Mouse (Mus musculus) ES-Bruce4 (cell line): Measurements from ENCODE around the gene Sept9. TPM values are rescaled to one million over a fixed set of nuclear protein-coding genes. Genes with fewer than 3 reads are reported as not detected.

Source experiments
- H3K27ac ChIP-seq: 2 replicates; pipeline ENCODE4 v1.5.1; 2012; ENCODE audit warnings: low read length, inconsistent platforms; ENCODE audit not compliant: insufficient read depth
- H3K27me3 ChIP-seq: 2 replicates; pipeline ENCODE4 v1.6.1; 2012; ENCODE audit warnings: mild to moderate bottlenecking, low read length, inconsistent platforms; ENCODE audit not compliant: control insufficient read depth, poor library complexity, insufficient read depth, severe bottlenecking
- H3K36me3 ChIP-seq: 2 replicates; pipeline ENCODE4 v1.6.1; 2012; ENCODE audit warnings: inconsistent platforms, mild to moderate bottlenecking, low read length, moderate library complexity; ENCODE audit not compliant: control insufficient read depth, poor library complexity, insufficient read depth, severe bottlenecking
- H3K4me1 ChIP-seq: one replicate; pipeline ENCODE4 v1.8.1; 2011; ENCODE audit warnings: low read length; ENCODE audit not compliant: control insufficient read depth, insufficient read depth
- H3K4me3 ChIP-seq: 2 replicates; pipeline ENCODE4 v1.5.1; 2011; ENCODE audit warnings: low read depth, mild to moderate bottlenecking, low read length
- H3K9ac ChIP-seq: 2 replicates; pipeline ENCODE4 v1.6.1; 2012; ENCODE audit warnings: low read depth, mild to moderate bottlenecking, inconsistent platforms; ENCODE audit not compliant: poor library complexity, severe bottlenecking
- H3K9me3 ChIP-seq: replicated peaks from 2 replicates; pipeline ENCODE4 v1.6.1; 2012; ENCODE audit warnings: mild to moderate bottlenecking, low read length, inconsistent platforms; ENCODE audit not compliant: control insufficient read depth, poor library complexity, insufficient read depth, severe bottlenecking
- CTCF ChIP-seq: IDR thresholded peaks from one replicate; pipeline ENCODE4 v1.8.1; 2011; ENCODE audit warnings: low read depth, low read length
- EP300 ChIP-seq: IDR thresholded peaks from 2 replicates; pipeline ENCODE4 v1.6.1; 2011; ENCODE audit warnings: low read depth, low read length; ENCODE audit not compliant: insufficient read depth
- POLR2A ChIP-seq: IDR thresholded peaks from one replicate; pipeline ENCODE4 v1.8.1; 2011; ENCODE audit warnings: low read length; ENCODE audit not compliant: insufficient read depth
- polyA plus RNA-seq: library from polyadenylated mRNA; stranded (reverse); fragments of >200 nt; gene quantifications from 2 replicates; pipeline ENCODE4 v1.2.4, GENCODE M21; 2011; ENCODE audit warnings: low read depth; ENCODE audit not compliant: missing spikeins, insufficient read depth, insufficient read length

Sept9 gene
- polyA plus RNA-seq, 1 experiment, result 123 TPM

DNA sequence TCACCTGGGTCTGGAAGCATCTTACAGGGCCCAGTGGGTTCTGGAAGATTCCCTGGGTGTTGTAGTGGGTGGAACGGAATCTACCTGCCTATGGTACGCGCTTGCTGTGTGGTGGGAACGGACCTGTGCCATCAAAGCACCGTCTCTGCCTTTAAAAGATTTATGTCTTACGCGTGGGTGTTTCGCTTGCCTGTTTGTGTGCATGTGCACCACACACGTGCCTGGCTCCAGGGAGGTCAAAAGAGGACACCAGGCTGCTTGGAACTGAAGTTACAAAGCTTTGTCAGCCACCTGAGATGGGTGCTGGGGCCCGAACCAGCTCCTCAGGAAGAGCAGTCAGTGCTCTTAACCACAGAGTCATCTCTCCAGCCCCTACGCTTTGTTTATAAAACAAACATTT lies 209.9 kb downstream of the Sept9 start:
- Histone ChIP-seq H3K4me1 (peaks cover 17% of the 10 kb centered on the region), H3K9ac (no peak overlapping the region), H3K9me3 (no peaks in the 10 kb centered on the region), H3K36me3 (no peaks in the 10 kb centered on the region), H3K27me3 (no peaks in the 10 kb centered on the region), H3K27ac (no peak overlapping the region), H3K4me3 (no peak overlapping the region)
- TF ChIP-seq EP300 (no peak), CTCF (no peak), POLR2A (no peak)

GRCm38 (mm10) chr11:117410059-117410458 lies 210.6 kb downstream of the Sept9 start:
- no peaks in the 10 kb centered on the region for H3K36me3 ChIP-seq
- no peak overlapping the region for H3K27ac ChIP-seq
- H3K4me1 ChIP-seq, result peaks cover 15% of the 10 kb centered on the region
- no peak for TF ChIP-seq EP300
- TF ChIP-seq CTCF, result no peak
- TF ChIP-seq POLR2A, result no peak
- H3K27me3 ChIP-seq, result no peaks in the 10 kb centered on the region
- H3K9ac ChIP-seq, result no peak overlapping the region
- H3K9me3 ChIP-seq, result no peaks in the 10 kb centered on the region
- no peak overlapping the region for H3K4me3 ChIP-seq

DNA sequence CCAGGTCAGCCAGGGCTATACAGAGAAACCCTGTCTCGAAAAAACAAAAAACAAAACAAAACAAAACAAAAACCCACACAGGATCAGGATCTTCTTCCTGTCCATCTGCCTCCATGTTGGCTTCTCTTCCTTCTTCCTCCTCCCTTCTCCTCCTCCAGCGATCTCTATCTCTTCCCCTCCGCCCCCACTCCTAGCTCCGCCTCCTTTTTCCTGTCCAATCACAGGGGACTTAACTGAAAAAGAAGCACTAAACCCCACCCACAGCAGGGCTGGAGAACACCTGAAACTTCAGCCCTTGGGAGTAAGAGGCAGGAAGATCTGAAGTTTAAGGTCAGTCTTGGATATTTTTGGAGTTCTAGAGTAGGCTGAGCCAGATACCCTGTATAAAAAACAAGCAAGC lies 212.2 kb downstream of the Sept9 start:
- H3K9ac ChIP-seq, result no peak overlapping the region
- H3K4me1 ChIP-seq, result peaks cover 16% of the 10 kb centered on the region
- no peak overlapping the region for H3K27ac ChIP-seq
- H3K36me3 ChIP-seq, result no peaks in the 10 kb centered on the region
- no peak overlapping the region for H3K4me3 ChIP-seq
- H3K27me3 ChIP-seq, result no peaks in the 10 kb centered on the region
- no peak for TF ChIP-seq EP300
- no peak for TF ChIP-seq CTCF
- no peak for TF ChIP-seq POLR2A
- no peaks in the 10 kb centered on the region for H3K9me3 ChIP-seq

Other genes starting within 250 kb of the Sept9 start
- gene Sec14l1, start 84.5 kb upstream of the Sept9 start, polyA plus RNA-seq, result 77.5 and 77.7 TPM in 2 replicates